Mouse (Mus musculus) hindbrain, embryonic 10.5 days (tissue): Measurements from ENCODE around the gene Slc5a5. TPM values are rescaled to one million over a fixed set of nuclear protein-coding genes. Genes with fewer than 3 reads are reported as not detected.
A peak's percentile ranks its signal among the peaks of the same experiment; 100 is the strongest.

Source experiments
- DNase-seq: peaks from one replicate; pipeline ENCODE4 v3.0.0-alpha.2; 2017; ENCODE audit warnings: low spot score
- H3K27ac ChIP-seq: fragments of 300-500 bp; sonication (generic); 2 replicates; pipeline ENCODE4 v1.5.1; 2016; ENCODE audit warnings: mild to moderate bottlenecking, moderate library complexity
- H3K27me3 ChIP-seq: fragments of 300-500 bp; sonication (generic); 2 replicates; pipeline ENCODE4 v1.6.1; 2016; ENCODE audit warnings: mild to moderate bottlenecking; ENCODE audit not compliant: poor library complexity, insufficient read depth, severe bottlenecking
- H3K36me3 ChIP-seq: fragments of 300-500 bp; sonication (generic); 2 replicates; pipeline ENCODE4 v1.6.1; 2016; ENCODE audit warnings: mild to moderate bottlenecking, moderate library complexity
- H3K4me1 ChIP-seq: fragments of 300-500 bp; sonication (generic); replicated peaks from 2 replicates; pipeline ENCODE4 v1.6.1; 2016; ENCODE audit warnings: mild to moderate bottlenecking
- H3K4me3 ChIP-seq: fragments of 300-500 bp; sonication (generic); 2 replicates; pipeline ENCODE4 v1.5.1; 2016; ENCODE audit warnings: mild to moderate bottlenecking, moderate library complexity
- H3K9me3 ChIP-seq: fragments of 300-500 bp; sonication (generic); 2 replicates; pipeline ENCODE4 v1.6.1; 2016; ENCODE audit warnings: mild to moderate bottlenecking, moderate library complexity
- WGBS: fragments of 180-500 bp; shearing (Covaris S2); methylation state at CpG from one replicate; pipeline ENCODE4 v1.1.7; 2016; 5-methylcytosine and 5-hydroxymethylcytosine counted together
- polyA plus RNA-seq: library from polyadenylated mRNA; unstranded; fragments of >200 nt; fragmentation: Nextera tagmentation; extraction: Ambion mirVana; gene quantifications from 2 replicates; pipeline ENCODE4 v1.2.1, GENCODE M21; 2016

Gene Slc5a5
- 0.39 and 0.59 TPM in 2 replicates for polyA plus RNA-seq

DNA sequence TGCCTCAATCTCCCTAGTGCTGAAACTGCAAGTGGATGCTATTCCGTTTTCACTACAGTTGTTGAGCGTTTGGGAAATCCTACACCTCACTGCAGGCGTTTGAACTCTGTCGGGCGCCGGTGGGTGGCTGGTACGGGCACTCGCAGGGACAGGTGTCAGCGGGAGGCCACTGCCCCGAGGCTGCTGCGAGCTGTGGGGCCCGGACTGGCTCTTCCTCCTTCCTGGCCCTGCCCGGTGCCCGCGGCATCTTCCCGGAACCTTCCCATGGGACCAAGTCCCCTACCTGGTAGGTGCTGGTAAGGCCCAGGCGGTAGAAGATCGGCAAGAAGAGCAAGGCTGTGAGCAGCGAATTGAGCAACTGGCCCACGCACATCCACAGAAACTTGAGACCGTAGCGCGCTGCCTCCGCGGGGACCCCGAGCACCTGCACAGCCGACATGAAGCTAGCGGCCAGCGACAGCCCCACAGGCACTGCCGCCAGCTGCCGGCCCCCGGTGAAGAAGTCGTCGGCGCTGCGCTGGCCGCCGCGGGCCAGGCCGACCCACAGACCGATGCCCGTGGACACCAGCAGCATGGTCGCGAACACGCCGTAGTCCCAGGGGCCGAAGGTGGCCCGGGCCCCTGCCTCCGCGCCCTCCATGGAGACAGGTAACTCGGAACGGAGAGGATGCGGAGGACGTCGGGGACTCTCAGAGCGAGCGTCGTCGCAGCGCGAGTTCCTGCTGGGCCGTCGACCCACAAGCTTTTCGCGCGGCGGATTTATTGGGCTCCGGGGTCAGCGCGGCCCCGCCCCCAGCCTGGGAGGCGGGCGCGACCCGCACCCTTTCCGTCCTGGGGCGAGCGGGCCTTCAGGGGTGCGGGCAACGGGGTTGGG is at the start of gene Slc5a5:
TSS of gene Slc5a5 (minus strand) at position 736 of the 874 bp plus-strand sequence.
- Histone ChIP-seq H3K4me1 (peaks cover 47% of the 10 kb centered on the region), H3K27ac (peak within 1 kb of the TSS; percentile 45; the same call in 1 of the 2 replicates), H3K9me3 (no peaks in the 10 kb centered on the region), H3K36me3 (peaks cover 45% of the 10 kb centered on the region), H3K27me3 (peaks cover 74% of the 10 kb centered on the region), H3K4me3 (peak within 1 kb of the TSS; percentile 45)
- no peak for DNase-seq
- 2% methylated on average over 80 of the region's 80 CpGs for WGBS

DNA sequence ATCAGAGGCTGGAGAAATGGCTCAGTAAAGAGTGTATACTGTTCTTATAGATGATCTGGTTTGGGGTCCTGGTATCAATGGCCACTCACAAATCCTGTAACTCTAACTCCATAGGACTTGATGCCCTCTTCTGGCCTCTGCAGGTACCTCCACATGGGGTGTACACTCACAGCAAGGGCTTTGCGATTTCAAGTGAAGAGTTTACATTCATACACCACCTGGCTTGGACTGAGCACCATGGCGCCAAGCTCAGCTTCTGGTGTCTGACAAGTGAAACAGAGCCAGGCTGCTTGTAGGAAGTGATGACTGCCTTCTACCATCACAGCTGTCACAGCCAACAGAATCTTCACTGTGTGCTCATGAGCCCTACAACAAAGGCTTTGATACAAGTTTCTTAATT is 48.9 kb upstream of the Slc5a5 start:
- Histone ChIP-seq H3K9me3 (no peaks in the 10 kb centered on the region), H3K4me1 (no peaks in the 10 kb centered on the region), H3K36me3 (no peaks in the 10 kb centered on the region), H3K27ac (no peak overlapping the region), H3K4me3 (no peak overlapping the region), H3K27me3 (no peaks in the 10 kb centered on the region)
- DNase-seq, result no peak
- 67% methylated on average over 2 of the region's 2 CpGs for whole genome bisulfite sequencing

DNA sequence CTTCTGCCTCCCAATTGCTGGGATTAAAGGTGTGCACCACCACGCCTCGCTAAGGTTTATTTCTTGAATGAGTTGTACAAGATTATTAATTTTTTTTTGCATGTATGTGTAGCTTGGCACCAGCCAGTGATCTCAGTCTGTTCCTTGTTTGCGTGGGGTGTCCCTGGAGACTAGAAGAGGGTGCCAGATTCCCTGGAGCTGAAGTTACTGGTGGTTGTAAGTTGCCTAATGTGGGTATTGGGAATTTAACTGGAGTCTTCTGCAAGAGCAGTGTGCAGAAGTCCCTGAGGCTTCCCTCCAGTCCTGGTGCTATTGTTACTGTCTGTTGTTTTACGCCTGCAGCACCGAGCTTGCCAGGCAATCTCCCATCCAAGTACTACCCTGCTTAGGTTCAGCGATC is 44.6 kb upstream of the Slc5a5 start:
- Histone ChIP-seq H3K27me3 (no peaks in the 10 kb centered on the region), H3K9me3 (no peaks in the 10 kb centered on the region), H3K4me3 (no peak overlapping the region), H3K4me1 (no peaks in the 10 kb centered on the region), H3K27ac (no peak overlapping the region), H3K36me3 (peaks cover 5% of the 10 kb centered on the region; the same call in 1 of the 2 replicates)
- DNase-seq, result no peak
- 80% methylated on average over 6 of the region's 6 CpGs for WGBS

DNA sequence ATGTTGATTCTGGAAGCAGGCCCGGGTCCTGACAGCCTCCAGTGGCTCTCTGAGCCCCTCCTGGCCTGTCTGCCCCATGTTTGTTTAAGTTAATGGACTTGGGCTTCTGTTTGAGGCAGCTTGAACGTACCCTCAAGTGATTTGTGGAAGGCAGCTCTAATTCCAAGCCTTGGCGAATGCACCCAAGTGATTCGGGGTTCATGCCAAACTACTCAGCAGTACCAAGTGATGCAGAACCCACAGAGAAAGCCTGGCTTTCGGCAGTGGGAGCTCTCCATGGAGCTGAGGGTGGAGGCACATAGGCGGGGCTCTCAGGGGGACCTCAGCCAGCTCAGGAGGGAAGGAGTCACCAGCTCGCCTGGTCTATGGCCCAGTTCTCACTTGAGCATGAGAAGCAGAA is 42.2 kb upstream of the Slc5a5 start:
- Histone ChIP-seq H3K27me3 (no peaks in the 10 kb centered on the region), H3K9me3 (no peaks in the 10 kb centered on the region), H3K4me1 (no peaks in the 10 kb centered on the region), H3K27ac (no peak overlapping the region), H3K36me3 (peaks cover 7% of the 10 kb centered on the region; the same call in 1 of the 2 replicates), H3K4me3 (no peak overlapping the region)
- 74% methylated on average over 7 of the region's 7 CpGs for WGBS
- no peak for DNase-seq

DNA sequence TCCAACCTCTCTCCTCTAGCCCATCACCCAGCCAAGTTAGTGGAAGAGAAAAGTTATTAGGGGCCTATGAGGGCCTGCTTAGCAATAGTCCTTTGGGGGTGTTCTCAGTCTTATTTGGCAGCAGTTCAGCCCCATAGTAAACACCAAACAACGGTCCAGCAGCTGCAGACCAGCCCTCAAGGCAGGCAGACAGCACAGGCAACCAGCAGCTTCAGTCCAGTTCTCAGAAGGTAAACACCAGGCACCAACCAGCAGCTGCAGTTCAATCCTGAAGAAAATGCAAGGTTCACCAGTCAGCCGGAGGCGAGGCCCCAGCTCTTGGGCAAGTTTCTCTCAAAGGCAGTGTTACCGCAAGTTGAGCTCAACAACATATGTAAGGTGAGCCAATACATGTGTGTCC is 40.5 kb upstream of the Slc5a5 start:
- WGBS, result 91% methylated on average over 4 of the region's 4 CpGs
- Histone ChIP-seq H3K9me3 (no peaks in the 10 kb centered on the region), H3K27me3 (no peaks in the 10 kb centered on the region), H3K4me1 (no peaks in the 10 kb centered on the region), H3K36me3 (peaks cover 7% of the 10 kb centered on the region; the same call in 1 of the 2 replicates), H3K4me3 (no peak overlapping the region), H3K27ac (no peak overlapping the region)
- no peak for DNase-seq

DNA sequence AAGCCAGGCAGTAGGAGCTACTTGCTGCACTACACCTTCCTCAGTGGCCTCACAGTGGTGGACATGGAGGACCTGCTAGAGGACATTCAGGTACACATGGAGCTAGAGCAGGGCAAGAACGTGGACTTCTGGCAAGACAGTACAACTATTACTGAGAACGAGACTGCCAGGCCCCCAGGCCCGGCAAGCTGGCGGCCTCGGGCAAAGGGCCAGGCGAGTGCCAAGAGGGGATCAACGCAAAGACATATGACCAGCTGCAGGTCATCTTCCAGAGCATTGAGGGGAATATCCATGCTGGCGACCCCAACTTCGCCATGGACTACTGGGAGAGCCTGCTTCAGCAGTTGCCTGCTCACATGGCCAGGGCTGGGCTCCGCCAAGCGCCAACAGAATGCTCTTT is 39.2 kb upstream of the Slc5a5 start:
- H3K36me3 ChIP-seq, result peaks cover 7% of the 10 kb centered on the region
- H3K4me1 ChIP-seq, result no peaks in the 10 kb centered on the region
- WGBS, result 96% methylated on average over 11 of the region's 11 CpGs
- H3K27me3 ChIP-seq, result no peaks in the 10 kb centered on the region
- H3K4me3 ChIP-seq, result no peak overlapping the region
- no peak for DNase-seq
- no peak overlapping the region for H3K27ac ChIP-seq
- H3K9me3 ChIP-seq, result no peaks in the 10 kb centered on the region

DNA sequence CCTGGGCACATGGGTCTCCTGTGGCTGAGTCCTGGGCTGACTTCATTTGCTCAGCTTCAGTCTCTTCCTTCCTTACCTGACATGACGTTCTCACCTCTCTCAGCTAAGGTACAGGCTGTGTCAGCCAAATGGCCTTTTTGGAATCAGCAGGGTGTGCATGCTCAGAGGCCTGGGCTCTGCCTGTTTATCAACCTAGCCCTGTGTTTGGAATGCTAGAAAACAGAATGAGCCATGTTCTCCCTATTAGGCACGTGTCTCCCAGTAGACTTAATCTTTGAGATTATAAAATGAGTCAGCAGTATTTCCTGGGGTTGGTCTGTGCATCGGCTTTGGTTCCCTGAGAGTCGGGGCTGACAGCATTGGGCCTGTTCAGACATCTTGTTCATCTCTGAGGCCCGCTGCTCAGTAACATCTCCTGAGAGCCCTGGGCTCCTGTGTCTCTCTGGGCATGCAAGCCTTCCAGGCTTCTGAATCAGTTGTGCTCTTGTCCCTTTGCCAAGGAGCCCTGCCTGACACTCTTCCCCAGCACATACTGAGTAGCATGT is 36.3 kb upstream of the Slc5a5 start:
- H3K36me3 ChIP-seq, result peaks cover 10% of the 10 kb centered on the region
- WGBS, result 89% methylated on average over 5 of the region's 5 CpGs
- no peak overlapping the region for H3K4me3 ChIP-seq
- H3K27me3 ChIP-seq, result no peaks in the 10 kb centered on the region
- no peaks in the 10 kb centered on the region for H3K4me1 ChIP-seq
- no peak for DNase-seq
- H3K27ac ChIP-seq, result no peak overlapping the region
- H3K9me3 ChIP-seq, result no peaks in the 10 kb centered on the region

DNA sequence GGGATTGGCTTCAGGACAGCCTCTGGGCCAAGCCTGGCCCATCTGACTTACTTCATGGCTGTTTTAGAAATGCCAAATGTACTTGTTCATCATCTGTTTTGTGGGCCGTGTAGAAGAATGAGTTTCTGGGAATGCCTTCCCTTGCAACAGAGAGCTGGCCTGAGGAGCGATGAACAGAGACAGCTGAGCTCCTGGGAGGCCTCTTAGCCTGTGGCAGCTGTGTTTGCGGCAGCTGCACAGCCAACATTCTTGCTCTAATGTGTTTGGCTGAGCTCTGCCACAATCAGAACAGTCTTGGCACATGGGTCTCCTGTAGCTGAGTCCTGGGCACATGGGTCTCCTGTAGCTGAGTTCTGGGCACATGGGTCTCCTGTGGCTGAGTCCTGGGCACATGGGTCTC is 35.5 kb upstream of the Slc5a5 start:
- H3K27ac ChIP-seq, result no peak overlapping the region
- no peaks in the 10 kb centered on the region for H3K27me3 ChIP-seq
- H3K4me3 ChIP-seq, result no peak overlapping the region
- no peaks in the 10 kb centered on the region for H3K4me1 ChIP-seq
- peaks cover 14% of the 10 kb centered on the region for H3K36me3 ChIP-seq
- no peak for DNase-seq
- 94% methylated on average over 3 of the region's 3 CpGs for WGBS
- no peaks in the 10 kb centered on the region for H3K9me3 ChIP-seq

DNA sequence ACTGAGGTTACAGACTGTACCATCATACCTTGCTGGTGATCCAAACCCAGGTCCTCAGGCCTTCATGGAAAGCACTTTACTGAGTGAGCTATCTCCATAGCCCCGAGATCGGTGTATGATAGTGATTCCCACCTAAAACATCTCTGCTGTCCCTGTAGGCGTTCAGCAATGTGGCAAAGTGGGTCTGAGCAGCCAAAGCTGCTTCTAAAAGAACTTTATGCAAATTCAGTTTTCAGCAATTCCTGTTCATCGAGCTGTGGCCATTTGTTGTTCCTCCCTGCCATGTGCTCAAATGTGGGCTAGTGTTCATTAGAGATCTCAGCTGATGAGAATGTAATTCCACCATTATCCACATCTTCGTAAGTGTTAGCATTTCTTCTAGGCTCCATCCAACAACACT is 33.8 kb upstream of the Slc5a5 start:
- WGBS, result 91% methylated on average over 5 of the region's 5 CpGs
- Histone ChIP-seq H3K27ac (no peak overlapping the region), H3K36me3 (peaks cover 14% of the 10 kb centered on the region), H3K4me1 (no peaks in the 10 kb centered on the region), H3K4me3 (no peak overlapping the region), H3K27me3 (no peaks in the 10 kb centered on the region), H3K9me3 (no peaks in the 10 kb centered on the region)
- DNase-seq, result no peak

DNA sequence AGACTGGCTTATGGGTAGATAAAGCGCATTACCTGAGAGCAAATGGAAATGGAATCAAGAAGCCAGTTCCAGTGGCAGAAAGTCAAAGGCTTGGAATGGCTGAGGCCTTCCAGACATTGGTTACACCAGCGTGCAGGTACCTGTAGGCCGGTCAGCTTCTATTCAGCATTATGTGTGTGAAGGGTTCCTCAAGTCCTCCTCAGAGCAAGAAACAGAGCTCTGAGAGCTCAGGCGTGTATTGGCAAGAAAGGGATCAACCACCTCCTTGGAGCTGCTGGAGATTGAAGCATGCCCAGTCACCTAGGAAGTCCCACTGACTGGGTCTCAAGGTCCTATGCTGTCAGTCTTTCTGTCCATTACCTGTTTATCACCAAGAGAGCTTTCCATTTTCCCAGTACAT is 33.2 kb upstream of the Slc5a5 start:
- no peak overlapping the region for H3K4me3 ChIP-seq
- no peak overlapping the region for H3K27ac ChIP-seq
- no peaks in the 10 kb centered on the region for H3K4me1 ChIP-seq
- H3K27me3 ChIP-seq, result no peaks in the 10 kb centered on the region
- WGBS, result 88% methylated on average over 4 of the region's 4 CpGs
- no peaks in the 10 kb centered on the region for H3K9me3 ChIP-seq
- no peak for DNase-seq
- peaks cover 21% of the 10 kb centered on the region for H3K36me3 ChIP-seq

DNA sequence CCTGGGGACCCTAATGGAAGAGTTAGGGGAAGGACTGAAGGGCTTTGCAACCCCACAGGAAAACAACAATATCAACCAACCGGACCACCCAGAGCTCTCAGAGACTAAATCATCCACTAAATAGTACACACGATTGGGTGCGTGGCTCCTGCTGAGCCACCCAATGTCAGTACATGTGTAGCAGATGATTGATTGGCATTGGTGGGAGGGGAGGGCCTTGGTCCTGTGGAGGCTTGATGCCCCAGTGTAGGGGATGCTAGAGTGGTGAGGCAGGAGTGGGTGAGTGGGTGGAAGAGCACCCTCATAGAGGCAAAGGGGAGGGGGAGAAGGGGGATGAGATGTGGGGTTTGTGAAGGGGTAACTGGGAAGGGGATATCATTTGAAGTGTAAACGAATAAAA is 31.6 kb upstream of the Slc5a5 start:
- Histone ChIP-seq H3K27ac (no peak overlapping the region), H3K4me1 (no peaks in the 10 kb centered on the region), H3K27me3 (no peaks in the 10 kb centered on the region), H3K36me3 (peaks cover 35% of the 10 kb centered on the region), H3K9me3 (no peaks in the 10 kb centered on the region), H3K4me3 (no peak overlapping the region)
- no peak for DNase-seq
- WGBS, result 92% methylated on average over 4 of the region's 4 CpGs

DNA sequence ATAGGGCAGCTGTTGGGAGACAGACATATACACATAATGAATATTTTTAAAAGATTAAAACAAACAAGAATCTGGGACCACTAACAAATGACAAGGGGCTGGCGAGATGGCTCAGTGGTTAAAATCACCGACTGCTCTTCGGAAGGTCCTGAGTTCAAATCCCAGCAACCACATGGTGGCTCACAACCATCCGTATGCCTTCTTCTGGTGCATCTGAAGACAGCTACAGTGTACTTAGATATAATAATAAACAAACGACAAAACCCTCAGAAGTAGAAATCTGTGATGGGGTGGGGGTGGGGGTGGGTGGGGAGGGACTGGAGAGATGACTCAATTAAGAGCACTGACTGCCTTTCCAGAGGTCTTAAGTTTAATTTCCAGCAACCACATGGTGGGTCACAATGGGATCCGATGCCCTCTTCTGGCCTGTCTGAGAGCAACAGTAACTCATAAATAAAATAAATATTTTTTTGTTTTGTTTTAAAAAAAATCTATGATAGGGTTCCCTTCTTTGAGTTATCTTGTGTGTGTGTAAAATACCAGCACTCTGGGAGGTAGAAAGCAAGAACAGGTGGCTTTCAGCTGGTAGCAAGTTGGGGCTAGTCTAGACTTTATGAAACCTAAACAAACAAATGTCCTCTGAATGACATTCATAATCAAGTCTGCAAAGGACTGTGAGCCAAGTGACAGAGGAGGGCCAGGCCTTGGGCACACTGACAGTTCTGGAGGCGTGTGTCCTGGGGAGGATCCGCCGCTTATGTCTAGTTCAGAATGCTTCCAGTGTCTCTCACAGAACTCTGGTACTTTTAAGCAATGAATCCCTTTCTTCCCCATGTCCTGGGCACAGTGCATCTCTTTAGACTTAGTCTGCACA is 27.7 kb upstream of the Slc5a5 start:
- 93% methylated on average over 9 of the region's 9 CpGs for WGBS
- H3K4me1 ChIP-seq, result no peaks in the 10 kb centered on the region
- DNase-seq, result no peak
- no peak overlapping the region for H3K4me3 ChIP-seq
- H3K9me3 ChIP-seq, result no peaks in the 10 kb centered on the region
- H3K36me3 ChIP-seq, result peaks cover 73% of the 10 kb centered on the region
- no peak overlapping the region for H3K27ac ChIP-seq
- H3K27me3 ChIP-seq, result no peaks in the 10 kb centered on the region

DNA sequence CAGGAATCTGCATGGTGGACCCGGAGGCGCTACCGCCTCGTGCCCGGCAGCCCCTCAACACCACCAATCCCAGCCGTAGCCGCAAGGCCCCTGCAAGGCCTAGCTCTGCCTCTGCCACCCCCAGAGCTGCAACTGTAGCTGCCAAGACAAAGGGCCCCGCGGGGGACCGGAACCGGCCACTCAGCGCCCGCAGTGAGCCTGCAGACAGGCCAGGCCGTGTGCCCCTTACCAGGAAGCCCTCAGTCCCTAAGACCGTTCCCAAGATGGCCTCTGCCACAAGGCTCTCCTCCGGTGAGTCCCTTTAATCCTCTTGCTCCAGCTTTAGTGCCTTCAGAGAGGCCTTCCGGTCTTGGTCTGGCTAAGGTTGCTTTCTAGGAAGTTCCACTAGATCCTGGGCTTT is 22.1 kb upstream of the Slc5a5 start:
- Histone ChIP-seq H3K27ac (no peak overlapping the region), H3K4me3 (no peak overlapping the region), H3K4me1 (no peaks in the 10 kb centered on the region), H3K9me3 (0 out of 2 replicates have a peak, but pooled peaks cover 4% of the 10 kb centered on the region), H3K27me3 (no peaks in the 10 kb centered on the region), H3K36me3 (peaks cover 93% of the 10 kb centered on the region)
- DNase-seq, result no peak
- 91% methylated on average over 17 of the region's 17 CpGs for WGBS
